Mouse (Mus musculus) adrenal gland, postnatal 4 days (tissue): Measurements from ENCODE around the gene Ly6g5b. TPM values are rescaled to one million over a fixed set of nuclear protein-coding genes. Genes with fewer than 3 reads are reported as not detected.

Source experiments
- DNase-seq, 2 experiments: peaks; one replicate each; pipeline ENCODE4 v3.0.0; 2021 to 2022; ENCODE audit warnings: low spot score in 2 of 2, mixed read lengths in 2 of 2
- total RNA-seq, 2 experiments: library from RNA; stranded (reverse); gene quantifications; 2 replicates each; pipeline ENCODE4 v1.2.3; 2021

The Ly6g5b gene
- total RNA-seq, 2 experiments from 2014 or later, result 0.62 to 1.4 TPM

DNA sequence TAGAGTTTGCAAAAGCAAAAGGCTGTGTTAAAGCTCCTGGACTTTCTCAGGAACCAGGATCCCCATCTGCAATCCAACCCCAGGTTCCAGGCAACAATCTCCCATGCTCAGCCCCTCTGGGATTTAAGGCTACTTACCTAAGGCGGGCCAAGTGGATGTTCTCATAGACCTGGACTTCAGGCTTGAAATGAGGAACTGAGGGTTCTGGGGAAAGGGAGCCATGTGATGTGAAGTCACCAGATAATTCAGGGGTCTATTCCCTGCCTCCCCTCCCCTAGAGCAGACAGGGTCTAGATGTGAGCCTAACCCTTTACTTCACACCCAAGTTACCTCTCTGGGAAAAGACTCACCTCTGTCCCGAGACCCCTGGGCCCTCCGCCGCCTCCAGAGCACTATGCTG is 34.5 kb downstream of the Ly6g5b start:
- DNase-seq, result no peak

DNA sequence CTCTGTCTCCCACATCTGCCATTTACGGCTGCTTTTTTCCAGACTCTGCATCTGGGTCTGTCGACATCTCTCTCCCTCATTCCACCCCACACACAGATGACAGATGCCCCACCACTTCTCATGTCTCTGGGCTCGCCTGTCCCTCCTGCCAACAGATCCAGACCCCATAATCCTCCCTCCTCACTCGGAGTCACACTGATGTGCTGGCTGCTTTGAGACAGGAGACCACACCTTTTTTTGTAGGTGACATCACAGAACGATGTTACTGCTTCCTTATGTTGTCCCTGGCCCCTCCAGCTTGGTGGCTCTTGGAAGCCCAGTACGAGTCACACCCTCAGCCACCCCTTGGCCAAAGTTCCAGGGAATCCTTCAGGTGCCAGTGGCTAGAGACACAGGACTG is 35.0 kb downstream of the Ly6g5b start:
- DNase-seq, result no peak

DNA sequence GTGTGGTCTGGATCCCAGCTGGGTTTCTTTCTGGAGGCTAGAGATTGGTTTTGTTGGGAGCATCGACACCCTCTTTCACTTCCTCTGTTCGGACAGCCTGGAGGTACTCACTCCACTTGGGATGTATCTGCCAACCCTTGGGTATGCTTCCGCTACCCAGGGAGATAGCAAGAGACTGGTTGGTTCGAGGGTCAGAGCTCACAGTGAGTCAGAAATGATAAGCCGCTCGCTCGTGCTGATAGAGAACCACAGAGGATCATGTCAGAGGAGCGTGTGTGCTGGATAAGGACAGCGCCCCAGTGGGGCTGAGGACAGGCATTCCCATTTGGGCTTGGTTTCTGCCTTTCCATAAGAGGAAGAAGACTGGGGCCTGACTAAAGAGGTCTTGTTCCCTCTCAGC is 35.5 kb downstream of the Ly6g5b start:
- DNase-seq, result no peak

DNA sequence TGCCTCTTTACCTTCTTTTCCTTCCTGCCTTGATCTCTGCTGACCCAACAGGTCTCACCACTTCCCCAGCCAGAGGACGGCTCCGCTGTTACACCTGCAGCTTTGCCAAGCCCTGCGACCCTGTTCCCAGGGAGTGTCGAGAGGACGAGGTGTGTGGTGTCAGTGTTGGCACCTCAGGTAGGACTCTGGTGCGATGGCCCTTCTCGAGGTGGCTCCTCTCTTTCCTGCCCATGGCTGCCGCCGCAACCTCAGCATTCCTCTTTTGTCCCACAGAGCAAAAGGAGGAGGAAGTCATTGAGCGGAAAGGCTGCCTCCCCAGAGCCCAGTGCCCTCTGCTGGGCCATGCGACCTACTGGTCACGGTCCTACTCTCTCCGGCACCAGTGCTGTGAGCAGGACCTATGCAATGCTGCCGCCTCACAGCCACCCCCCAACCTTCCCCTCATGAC is 37.4 kb downstream of the Ly6g5b start, which contains the start of gene Ly6g6d:
Gene Ly6g6d (minus strand): TSS at position 280 of the 448 bp plus-strand sequence.
- DNase-seq, result no peak

DNA sequence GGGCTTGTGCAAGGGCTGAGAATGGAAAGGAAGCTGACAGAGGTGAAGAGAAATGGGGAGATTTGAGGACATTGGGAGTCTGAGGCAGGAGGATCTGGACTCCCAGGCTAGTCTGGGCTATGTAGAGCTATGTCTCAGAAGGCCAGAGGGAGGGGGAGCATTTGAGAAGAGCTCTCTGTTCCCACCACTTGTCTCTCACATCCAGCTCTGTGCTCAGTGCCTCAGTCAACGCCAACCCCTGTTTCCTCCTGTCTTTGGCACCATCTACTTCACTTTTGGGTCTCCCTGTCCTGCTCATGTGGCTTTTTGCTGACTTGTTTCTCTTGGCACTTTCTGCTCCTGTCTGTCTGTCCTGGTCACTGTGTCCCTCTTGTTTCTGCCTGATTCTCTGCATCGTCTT is 37.9 kb downstream of the Ly6g5b start:
- DNase-seq, result no peak

DNA sequence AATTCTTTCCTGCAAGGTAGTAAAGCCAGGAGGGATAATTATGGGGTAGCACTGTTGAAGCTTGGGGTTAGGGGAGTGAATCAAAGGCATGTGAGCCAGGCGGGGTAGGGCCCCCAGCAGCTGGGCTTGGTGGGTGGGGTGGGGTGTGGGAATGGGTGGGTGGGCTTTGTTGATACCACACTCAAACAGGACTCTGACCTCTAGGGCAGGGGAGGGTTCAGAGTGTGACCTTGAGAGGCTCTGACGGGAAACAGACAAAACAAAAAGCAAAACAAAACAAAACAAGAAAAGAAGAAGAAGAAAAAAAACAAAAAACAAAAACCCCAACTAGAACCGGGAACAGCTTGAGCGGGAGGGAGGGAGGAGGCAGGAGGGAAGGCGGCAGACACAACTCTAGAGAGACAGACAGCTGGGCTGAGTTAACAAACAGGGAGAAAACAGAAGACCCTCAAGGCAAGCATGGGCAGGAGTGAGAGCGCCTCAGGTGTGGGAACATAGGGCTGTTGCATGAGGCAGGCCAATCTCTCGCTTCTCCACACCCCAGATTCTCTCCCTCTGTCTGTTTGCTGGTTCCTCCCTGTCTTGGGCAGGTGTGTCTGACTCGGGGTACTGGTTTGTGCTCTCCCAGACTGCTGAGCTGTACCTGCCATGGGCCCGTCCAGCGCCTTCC is 38.6 kb downstream of the Ly6g5b start, which contains the start of gene Ly6g6e:
Gene Ly6g6e (plus strand): TSS at position 396 of the 670 bp plus-strand sequence.
- DNase-seq, result no peak

DNA sequence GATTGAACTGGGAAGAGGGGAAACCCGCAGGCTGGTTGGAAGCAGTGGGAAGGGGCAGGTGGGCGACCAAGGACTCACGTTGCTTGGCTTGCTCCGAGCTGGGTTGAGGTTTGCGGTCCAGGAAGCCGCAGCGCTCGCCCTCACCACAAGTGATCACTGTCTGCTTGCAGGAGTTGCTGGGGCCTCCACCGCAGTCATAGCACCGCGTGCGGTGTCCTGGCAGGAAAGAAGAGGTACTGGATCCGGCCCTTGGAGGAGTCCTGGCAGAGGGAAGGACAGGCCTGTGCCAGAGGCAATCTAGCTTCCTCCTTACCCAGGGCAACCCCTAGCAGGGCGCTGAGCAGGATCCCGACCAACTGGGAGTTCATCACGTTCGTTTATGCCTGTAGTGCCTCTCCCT is 41.1 kb downstream of the Ly6g5b start:
- no peak for DNase-seq

DNA sequence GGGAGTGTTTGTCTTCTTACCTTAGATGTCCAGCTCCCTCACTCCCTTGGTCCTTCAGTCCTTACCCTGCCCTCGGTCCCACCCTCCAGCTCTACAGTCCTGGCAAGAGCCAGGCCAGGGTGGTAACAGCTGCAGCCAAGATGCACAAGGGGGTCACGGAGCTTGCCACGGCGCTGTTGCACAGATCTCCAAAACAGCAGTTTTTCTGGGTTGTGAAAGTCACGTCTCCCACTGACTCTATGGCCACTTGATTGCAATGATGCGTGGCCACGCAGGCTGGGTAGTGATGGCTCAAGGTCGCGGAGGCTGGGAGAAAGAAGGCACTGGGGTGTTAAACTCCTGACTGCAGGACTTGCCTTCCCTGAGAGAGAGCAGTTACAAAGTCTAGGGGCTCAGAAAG is 43.8 kb downstream of the Ly6g5b start:
- no peak for DNase-seq

DNA sequence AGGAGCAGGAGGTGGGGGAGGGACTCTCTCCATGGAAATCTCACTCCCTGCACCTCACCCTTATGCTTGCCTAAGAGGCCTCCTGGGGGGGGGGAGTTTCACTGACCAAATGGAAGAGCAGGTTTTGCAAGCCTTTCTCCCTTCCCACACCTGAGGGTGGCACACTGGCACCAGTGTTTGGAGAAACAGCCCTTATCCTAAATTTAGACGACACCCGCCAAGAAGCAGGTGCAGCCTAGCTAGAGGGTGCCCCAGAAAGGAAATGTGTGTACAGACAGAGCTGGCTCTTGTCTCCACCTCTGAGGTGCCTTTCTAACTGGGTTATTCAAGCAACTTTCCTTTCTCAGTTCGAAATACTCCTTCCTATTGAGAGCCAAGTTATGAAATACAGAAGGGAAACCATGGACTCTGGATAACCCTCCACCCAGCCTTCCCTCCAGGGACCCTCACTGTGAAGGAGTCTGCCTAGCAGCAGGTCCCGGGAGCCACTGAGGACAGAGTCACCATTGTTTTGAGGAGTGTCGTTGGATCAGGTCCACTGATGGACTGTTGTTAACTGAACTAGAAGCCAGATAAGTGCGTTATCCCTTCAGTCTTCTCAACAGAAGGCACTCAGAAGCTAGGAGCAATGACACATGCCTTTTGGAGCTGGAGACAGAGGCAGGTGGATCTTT is 44.5 kb downstream of the Ly6g5b start:
- DNase-seq, result no peak

DNA sequence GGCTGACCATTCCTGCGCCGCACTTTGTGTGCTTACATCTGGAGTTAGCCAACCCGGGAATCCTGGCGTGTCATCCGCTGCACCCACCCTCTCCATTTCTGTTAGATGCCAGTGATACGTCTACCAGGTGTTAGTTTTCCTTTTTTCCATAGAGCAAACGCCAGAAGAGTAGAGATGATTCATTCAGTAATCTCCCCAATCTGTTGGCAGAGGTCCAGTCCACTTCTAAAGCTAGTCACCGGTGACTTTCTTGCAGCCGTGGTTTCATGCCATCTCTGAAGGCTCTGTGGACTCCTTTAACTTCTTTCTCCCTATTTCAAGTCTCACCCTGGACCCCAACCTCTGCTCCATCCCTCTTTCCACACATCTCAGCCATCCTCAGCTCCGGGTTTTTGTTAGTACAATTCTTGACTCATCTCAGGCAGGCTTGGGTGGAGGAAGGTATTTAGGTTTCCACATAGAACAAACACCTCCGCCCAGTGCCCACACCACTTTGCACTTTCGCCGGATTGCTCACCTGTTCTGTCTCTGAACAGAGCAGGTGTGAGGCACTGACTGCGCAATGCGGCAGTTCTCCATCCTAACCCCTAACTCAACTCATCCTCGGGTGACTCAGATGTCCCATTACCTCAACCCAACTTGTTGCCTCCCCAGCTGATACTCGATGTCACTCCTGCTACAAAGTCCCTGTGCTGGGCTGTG is 46.9 kb downstream of the Ly6g5b start:
- no peak for DNase-seq

DNA sequence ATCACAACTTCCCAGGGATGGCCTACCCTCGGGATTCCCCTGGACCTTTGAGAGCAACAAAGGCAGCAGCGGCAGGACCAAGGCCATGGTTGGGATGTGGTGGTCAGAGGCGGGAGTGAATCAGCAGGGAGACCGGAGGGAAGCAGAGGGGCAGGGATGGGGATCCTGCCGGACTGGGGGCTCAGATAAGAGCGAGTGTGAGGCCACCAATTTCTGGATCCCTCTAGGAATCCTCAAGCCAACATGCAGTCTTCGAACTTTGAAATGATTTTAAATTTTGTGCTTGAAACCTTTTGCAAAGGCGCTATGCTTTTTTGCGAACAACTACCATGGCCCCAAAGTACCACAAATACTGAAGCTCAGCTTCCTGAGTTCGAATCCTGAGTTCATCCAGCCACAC is 49.1 kb downstream of the Ly6g5b start, which contains the start of gene Mpig6b:
Gene Mpig6b (minus strand): TSS at position 101 of the 400 bp plus-strand sequence.
- no peak for DNase-seq

DNA sequence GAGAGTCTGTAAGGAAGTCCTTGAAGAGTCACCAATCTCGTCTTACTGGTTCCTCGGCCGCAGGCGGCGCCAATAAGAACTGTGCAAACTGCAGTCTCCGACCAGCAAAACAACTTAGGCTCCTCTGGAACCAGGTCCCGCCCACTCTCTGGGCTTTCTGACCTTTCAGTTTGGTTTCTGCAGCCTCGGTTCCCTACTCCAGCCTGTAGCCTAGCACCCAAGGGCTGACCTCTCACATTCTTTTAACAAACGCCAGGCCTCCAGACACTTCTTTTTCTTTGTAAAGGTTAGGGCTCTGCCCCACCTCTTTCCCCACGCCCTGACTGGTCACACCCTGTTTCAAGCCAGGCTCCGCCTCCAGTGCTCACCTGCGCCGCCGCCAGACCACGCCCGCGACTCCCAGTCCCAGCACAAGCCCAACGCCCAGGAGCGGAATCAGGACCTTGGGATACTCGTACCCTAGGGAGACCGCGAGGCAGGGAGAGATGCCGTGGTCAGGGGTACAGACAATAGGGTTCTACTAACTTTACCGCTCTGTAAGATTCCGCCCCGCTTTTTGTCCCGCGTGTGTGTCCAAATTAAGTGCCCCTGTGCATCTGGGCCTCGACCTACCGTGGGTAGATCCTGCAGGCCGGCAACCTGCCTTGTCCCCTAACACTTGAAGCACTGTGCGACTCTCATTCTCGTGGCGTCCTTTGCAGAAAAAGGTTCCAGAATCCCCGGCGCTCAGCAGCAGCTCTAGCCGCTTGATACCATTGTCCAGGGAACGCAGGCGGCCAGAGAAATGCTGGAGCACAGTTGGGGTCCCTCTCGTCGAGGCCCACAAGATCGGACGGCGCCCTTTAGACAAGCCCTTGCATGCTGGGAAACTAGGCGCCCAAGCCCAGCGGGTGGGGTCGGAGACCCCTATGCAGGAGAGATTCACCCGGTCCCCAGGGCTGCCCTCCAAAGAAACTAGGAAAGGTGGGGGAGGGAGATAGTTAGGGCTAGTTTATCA is 50.0 kb downstream of the Ly6g5b start, which contains the start of gene Ly6g6c:
Gene Ly6g6c (plus strand): TSS at position 438 of the 997 bp plus-strand sequence.
- DNase-seq, result no peak

DNA sequence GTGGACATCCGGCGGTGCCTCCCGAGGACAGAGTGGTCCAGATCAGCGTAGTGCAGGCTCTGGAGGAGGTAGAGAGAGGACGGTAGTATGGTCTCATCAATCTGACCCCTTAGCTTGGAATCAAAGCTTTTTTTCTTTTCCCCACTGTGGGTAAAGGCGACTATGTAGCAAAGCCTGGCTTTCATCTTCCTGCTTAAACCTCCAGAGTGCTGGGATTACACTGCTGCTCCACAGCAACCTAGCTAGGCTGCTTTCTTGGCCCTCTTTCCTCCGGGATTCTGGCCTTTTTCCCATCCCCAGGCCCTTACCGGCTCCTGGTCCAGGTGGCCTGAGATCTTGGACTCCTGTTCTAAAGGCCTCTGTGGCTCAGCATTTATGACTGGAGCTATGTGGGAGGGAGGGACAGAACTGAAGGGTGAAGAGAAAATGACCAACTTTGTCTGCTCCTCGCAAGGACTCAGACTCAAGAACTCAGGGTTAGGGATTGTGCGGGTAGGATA is 50.8 kb downstream of the Ly6g5b start:
- no peak for DNase-seq

Other genes starting within 250 kb of the Ly6g5b start
- gene Zbtb12, start 235.9 kb downstream of the Ly6g5b start, total RNA-seq, result 10 to 100 TPM; 23.6 to 26.2 TPM
- not detected for gene Gm20547, start 233.4 kb downstream of the Ly6g5b start, total RNA-seq
- gene C2, start 217.2 kb downstream of the Ly6g5b start, total RNA-seq, result 10 to 100 TPM; 39.5 to 50.3 TPM
- 100 to 1,000 TPM; 214 to 215 TPM for gene Ehmt2, start 217.0 kb downstream of the Ly6g5b start, total RNA-seq
- 1 to 10 TPM in 1 of 2 experiments, under 1 TPM in 1; 0.93 to 3.8 TPM for gene Slc44a4, start 201.0 kb downstream of the Ly6g5b start, total RNA-seq
- 10 to 100 TPM; 22.0 to 25.2 TPM for gene Neu1, start 184.2 kb downstream of the Ly6g5b start, total RNA-seq
- gene Hspa1b, start 156.2 kb downstream of the Ly6g5b start, total RNA-seq, result 10 to 100 TPM; 26.9 to 33.2 TPM
- not detected for gene Gm20481, start 145.5 kb downstream of the Ly6g5b start, total RNA-seq
- 10 to 100 TPM; 12.6 to 14.5 TPM for gene Hspa1a, start 143.3 kb downstream of the Ly6g5b start, total RNA-seq
- gene Hspa1l, start 142.7 kb downstream of the Ly6g5b start, total RNA-seq, result 1 to 10 TPM in 1 of 2 experiments, under 1 TPM in 1; 0.39 to 1.3 TPM
- gene Lsm2, start 133.6 kb downstream of the Ly6g5b start, total RNA-seq, result 10 to 100 TPM; 50.5 to 54.8 TPM
- 10 to 100 TPM; 77.9 to 89.1 TPM for gene Vars, start 114.4 kb downstream of the Ly6g5b start, total RNA-seq
- 1 to 10 TPM; 1.2 to 1.5 TPM for gene Vwa7, start 98.8 kb downstream of the Ly6g5b start, total RNA-seq
- gene Sapcd1, start 87.4 kb downstream of the Ly6g5b start, total RNA-seq, result 1 to 10 TPM; 3.8 to 4.1 TPM
- gene Msh5, start 68.7 kb downstream of the Ly6g5b start, total RNA-seq, result 10 to 100 TPM in 1 of 2 experiments, 1 to 10 TPM in 1; 8.2 to 11.0 TPM
- gene Clic1, start 65.5 kb downstream of the Ly6g5b start, total RNA-seq, result 100 to 1,000 TPM; 137 to 146 TPM
- gene Ddah2, start 56.4 kb downstream of the Ly6g5b start, total RNA-seq, result 10 to 100 TPM; 55.1 to 67.4 TPM
- under 1 TPM; 0.31 to 0.34 TPM for gene Ly6g6c, start 50.0 kb downstream of the Ly6g5b start, total RNA-seq
- under 1 TPM; 0.22 to 0.90 TPM for gene Mpig6b, start 49.2 kb downstream of the Ly6g5b start, total RNA-seq
- not detected for gene Ly6g6e, start 38.5 kb downstream of the Ly6g5b start, total RNA-seq
- gene Ly6g6d, start 37.4 kb downstream of the Ly6g5b start, total RNA-seq, result 1 to 10 TPM; 2.0 to 2.4 TPM
- not detected for gene Ly6g6f, start 29.8 kb downstream of the Ly6g5b start, total RNA-seq
- gene Abhd16a, start 26.2 kb downstream of the Ly6g5b start, total RNA-seq, result 10 to 100 TPM; 92.8 to 96.8 TPM
- not detected for gene Ly6g5c, start 7.1 kb downstream of the Ly6g5b start, total RNA-seq
- 10 to 100 TPM; 14.7 TPM for gene Gpank1, start 6.0 kb upstream of the Ly6g5b start, total RNA-seq
- 100 to 1,000 TPM; 199 to 211 TPM for gene Csnk2b, start 6.6 kb upstream of the Ly6g5b start, total RNA-seq
- 10 to 100 TPM; 29.0 to 30.9 TPM for gene D17H6S53E, start 10.9 kb upstream of the Ly6g5b start, total RNA-seq
- gene Apom, start 16.6 kb upstream of the Ly6g5b start, total RNA-seq, result 10 to 100 TPM in 1 of 2 experiments, 1 to 10 TPM in 1; 6.9 to 54.4 TPM
- gene Bag6, start 19.8 kb upstream of the Ly6g5b start, total RNA-seq, result 100 to 1,000 TPM; 425 to 435 TPM
- 100 to 1,000 TPM; 264 to 295 TPM for gene Prrc2a, start 49.5 kb upstream of the Ly6g5b start, total RNA-seq
- gene Aif1, start 60.6 kb upstream of the Ly6g5b start, total RNA-seq, result 10 to 100 TPM in 1 of 2 experiments, 1 to 10 TPM in 1; 9.8 to 10.6 TPM
- 10 to 100 TPM; 11.0 to 13.5 TPM for gene Lst1, start 73.0 kb upstream of the Ly6g5b start, total RNA-seq
- 1 to 10 TPM; 6.6 to 9.3 TPM for gene Ltb, start 79.0 kb upstream of the Ly6g5b start, total RNA-seq
- under 1 TPM; 0.42 to 0.76 TPM for gene Tnf, start 86.6 kb upstream of the Ly6g5b start, total RNA-seq
- gene Lta, start 89.9 kb upstream of the Ly6g5b start, total RNA-seq, result under 1 TPM; 0.73 to 0.78 TPM
- not detected for gene Gm16181, start 105.4 kb upstream of the Ly6g5b start, total RNA-seq
- gene Atp6v1g2, start 118.2 kb upstream of the Ly6g5b start, total RNA-seq, result 10 to 100 TPM; 11.4 to 12.4 TPM
- gene Nfkbil1, start 120.4 kb upstream of the Ly6g5b start, total RNA-seq, result 10 to 100 TPM; 25.6 to 26.0 TPM
- 100 to 1,000 TPM; 364 to 387 TPM for gene Ddx39b, start 126.3 kb upstream of the Ly6g5b start, total RNA-seq
- 10 to 100 TPM; 78.4 to 82.3 TPM for gene H2-D1, start 147.3 kb upstream of the Ly6g5b start, total RNA-seq
- gene H2-Q1, start 205.0 kb upstream of the Ly6g5b start, total RNA-seq, result 1 to 10 TPM; 1.2 to 1.6 TPM
- gene H2-Q2, start 226.8 kb upstream of the Ly6g5b start, total RNA-seq, result 1 to 10 TPM; 1.0 to 1.3 TPM